Mouse (Mus musculus) hindbrain, embryonic 11.5 days (tissue): ENCODE results near the gene AC124502.3. TPM values are rescaled to one million over a fixed set of nuclear protein-coding genes. Genes with fewer than 3 reads are reported as not detected.
"Not testable (repeated sequence)": the region's sequence is repeated elsewhere in the genome, so short reads cannot be mapped to it uniquely, and the experiment has no call there.

Experiments used
- ATAC-seq: fragments of 200-750 bp; cut with Nextera tagmentation; 2 replicates; pipeline ENCODE4 v1.8.0; 2017; ENCODE audit warnings: mild to moderate bottlenecking, moderate TSS enrichment, moderate library complexity; ENCODE audit not compliant: low FRiP score
- DNase-seq: peaks from one replicate; pipeline ENCODE4 v3.0.0-alpha.2; 2015; ENCODE audit warnings: low spot score
- H3K27ac ChIP-seq: fragments of 300-500 bp; sonication (generic); 2 replicates; pipeline ENCODE4 v1.5.1; 2014; ENCODE audit warnings: mild to moderate bottlenecking, low read depth, low read length
- H3K27me3 ChIP-seq: fragments of 300-500 bp; sonication (generic); 2 replicates; pipeline ENCODE4 v1.6.1; 2014; ENCODE audit warnings: mild to moderate bottlenecking, low read length, moderate library complexity, mixed read lengths; ENCODE audit not compliant: control insufficient read depth, insufficient read depth
- H3K36me3 ChIP-seq: fragments of 300-500 bp; sonication (generic); 2 replicates; pipeline ENCODE4 v1.6.1; 2014; ENCODE audit warnings: mild to moderate bottlenecking, low read length, moderate library complexity, mixed read lengths; ENCODE audit not compliant: control insufficient read depth, insufficient read depth
- H3K4me1 ChIP-seq: fragments of 300-500 bp; sonication (generic); replicated peaks from 2 replicates; pipeline ENCODE4 v1.6.1; 2014; ENCODE audit warnings: low read length, mixed read lengths; ENCODE audit not compliant: control insufficient read depth, insufficient read depth
- H3K4me2 ChIP-seq: fragments of 300-500 bp; sonication (generic); replicated peaks from 2 replicates; pipeline ENCODE4 v1.6.1; 2014; ENCODE audit warnings: mild to moderate bottlenecking, low read depth, low read length
- H3K4me3 ChIP-seq: fragments of 300-500 bp; sonication (generic); 2 replicates; pipeline ENCODE4 v1.5.1; 2014; ENCODE audit warnings: low read depth, low read length
- H3K9ac ChIP-seq: fragments of 300-500 bp; sonication (generic); 2 replicates; pipeline ENCODE4 v1.6.1; 2014; ENCODE audit warnings: low read depth, low read length
- H3K9me3 ChIP-seq: fragments of 300-500 bp; sonication (generic); 2 replicates; pipeline ENCODE4 v1.6.1; 2016; ENCODE audit warnings: low read length; ENCODE audit not compliant: control insufficient read depth
- WGBS: fragments of 180-500 bp; shearing (Covaris S2); extraction: QIAGEN DNeasy Blood & Tissue Kit; methylation state at CpG from one replicate; pipeline ENCODE4 v1.1.7; 2014; 5-methylcytosine and 5-hydroxymethylcytosine counted together
- polyA plus RNA-seq: library from polyadenylated mRNA; unstranded; fragments of >200 nt; fragmentation: Nextera tagmentation; extraction: Ambion mirVana; gene quantifications from 2 replicates; pipeline ENCODE4 v1.2.1, GENCODE M21; 2014

The AC124502.3 gene
- polyA plus RNA-seq, 1 experiment from 2014 or later, result 2.3 TPM

DNA sequence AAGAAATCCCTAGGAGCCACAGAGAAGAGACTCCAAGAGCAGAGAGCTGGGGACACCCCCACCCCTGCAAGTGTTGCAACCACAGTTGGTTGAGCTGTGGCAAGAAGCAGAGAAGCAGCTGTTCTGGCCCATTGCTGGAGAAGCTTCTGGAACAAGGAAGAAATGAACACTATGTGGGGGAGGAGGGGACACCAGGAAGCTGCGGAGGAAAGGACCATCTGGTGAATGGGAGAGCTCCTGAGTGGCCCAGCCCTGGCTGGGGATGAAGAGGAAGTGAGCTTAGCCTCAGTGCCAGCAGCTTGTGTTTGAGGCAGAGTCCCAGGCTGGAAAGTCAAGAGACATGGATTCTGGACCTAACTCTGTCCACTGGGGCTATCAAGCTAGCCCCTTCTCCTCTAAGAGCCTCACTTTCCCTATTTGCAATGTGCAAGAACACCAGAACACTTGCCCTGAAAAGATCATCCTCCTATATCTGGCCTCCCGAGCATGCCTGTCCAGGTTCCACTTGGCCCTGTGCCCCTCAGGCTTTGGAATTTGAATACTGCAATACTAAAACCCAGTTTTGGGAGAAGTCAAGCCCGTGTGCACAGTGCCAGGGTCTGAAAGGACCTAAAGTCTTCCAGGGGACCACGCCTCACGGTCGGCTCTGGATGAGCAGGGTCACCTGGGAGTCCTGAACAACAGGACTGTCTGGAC, 39.1 kb upstream of the AC124502.3 start:
- Histone ChIP-seq H3K4me3 (no peak overlapping the region), H3K4me1 (0 out of 2 replicates have a peak, but pooled peaks cover 3% of the 10 kb centered on the region), H3K9me3 (no peaks in the 10 kb centered on the region), H3K9ac (no peak overlapping the region), H3K27ac (no peak overlapping the region), H3K36me3 (no peaks in the 10 kb centered on the region), H3K27me3 (peaks cover 2% of the 10 kb centered on the region; the same call in 1 of the 2 replicates), H3K4me2 (no peak overlapping the region)
- no peak for ATAC-seq
- no peak for DNase-seq
- WGBS, result 72% methylated on average over 6 of the region's 6 CpGs

DNA sequence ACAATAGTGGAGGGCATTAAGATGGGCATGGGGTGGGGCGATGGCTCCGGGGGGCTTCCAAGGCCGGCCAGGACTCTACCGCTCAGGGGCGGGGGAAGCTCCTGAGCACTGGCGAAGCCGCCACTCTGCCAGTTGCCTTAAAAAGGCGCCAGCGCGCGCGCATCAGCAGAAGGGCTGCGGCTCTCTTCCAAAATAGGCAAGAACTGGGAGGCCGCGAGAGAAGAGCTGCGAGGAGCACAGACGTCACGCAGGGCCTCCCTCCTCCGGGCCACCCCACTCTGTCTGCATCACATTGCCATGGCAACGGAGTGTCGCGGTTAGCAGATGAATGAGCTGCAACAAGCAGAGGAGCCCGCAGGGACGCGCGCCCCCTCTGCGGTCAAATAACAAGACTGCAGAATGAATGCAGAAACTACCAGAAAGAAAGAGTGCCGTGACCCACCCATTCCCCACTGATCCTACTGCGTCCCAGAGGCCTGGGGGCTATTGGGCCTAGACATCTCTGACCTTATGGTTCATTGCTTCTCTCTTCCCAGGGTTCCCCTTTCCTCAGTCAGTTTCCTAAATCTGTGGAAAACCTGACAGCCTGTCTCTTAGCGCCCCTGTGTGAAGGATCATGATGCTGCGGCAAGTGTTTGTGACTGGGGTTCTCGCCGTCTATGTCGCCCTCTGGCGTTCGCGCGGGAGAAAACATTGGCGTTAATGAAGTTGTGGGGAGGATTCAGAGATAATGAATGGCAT, 36.9 kb upstream of the AC124502.3 start:
- ATAC-seq (peak; percentile 98), DNase-seq (peak; percentile 91)
- H3K4me2 ChIP-seq, result peak overlapping the region; percentile 58
- H3K27ac ChIP-seq, result peak overlapping the region; percentile 66
- no peaks in the 10 kb centered on the region for H3K9me3 ChIP-seq
- 0 out of 2 replicates have a peak, but pooled peaks cover 3% of the 10 kb centered on the region for H3K4me1 ChIP-seq
- H3K36me3 ChIP-seq, result no peaks in the 10 kb centered on the region
- under 1% methylated on average over 39 of the region's 39 CpGs for WGBS
- H3K4me3 ChIP-seq, result peak overlapping the region; percentile 25
- peaks cover 2% of the 10 kb centered on the region; the same call in 1 of the 2 replicates for H3K27me3 ChIP-seq
- peak overlapping the region; percentile 32 for H3K9ac ChIP-seq

DNA sequence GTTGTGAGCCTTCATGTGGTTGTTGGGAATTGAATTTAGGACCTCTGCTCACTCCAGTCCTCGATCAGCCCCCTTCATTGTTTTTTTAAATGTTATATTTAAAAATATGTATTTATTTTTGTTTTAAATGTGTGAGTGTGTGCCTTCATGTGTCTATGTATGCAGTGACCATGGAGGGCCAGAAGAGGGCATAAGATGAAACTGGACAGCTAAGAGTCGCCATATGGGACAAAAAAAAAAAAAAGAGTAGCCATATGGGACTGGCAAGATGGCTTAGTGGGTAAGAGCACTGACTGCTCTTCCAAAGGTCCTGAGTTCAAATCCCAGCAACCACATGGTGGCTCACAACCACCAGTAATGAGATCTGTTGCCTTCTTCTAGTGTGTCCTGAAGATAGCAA, 35.0 kb upstream of the AC124502.3 start:
- H3K27ac ChIP-seq, ATAC-seq, H3K4me2 ChIP-seq, H3K27me3 ChIP-seq, H3K36me3 ChIP-seq, DNase-seq, H3K9me3 ChIP-seq, H3K4me1 ChIP-seq, H3K4me3 ChIP-seq, H3K9ac ChIP-seq: not testable (repeated sequence)
- WGBS, result 59% methylated on average over 2 of the region's 2 CpGs

DNA sequence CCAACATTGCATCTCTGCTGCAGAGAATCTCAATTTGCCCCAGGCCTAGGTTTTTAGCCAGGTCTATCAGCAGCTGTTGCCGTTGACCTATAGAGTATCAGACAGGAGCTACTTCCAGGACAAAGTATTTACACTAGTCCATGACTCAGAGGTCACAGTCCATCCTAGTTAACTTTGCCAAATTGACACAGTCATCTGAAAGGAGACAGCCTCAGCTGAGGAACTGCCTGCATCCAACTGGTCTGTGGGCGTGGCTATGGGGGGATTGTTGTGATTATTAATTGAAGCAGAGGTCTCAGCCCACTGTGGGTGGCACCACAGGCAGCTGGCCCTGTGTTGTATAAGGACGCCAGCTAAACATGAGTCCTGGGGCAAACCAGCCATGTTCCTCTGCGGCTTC, 33.8 kb upstream of the AC124502.3 start:
- 0 out of 2 replicates have a peak, but pooled peaks cover under 1% of the 10 kb centered on the region for H3K27me3 ChIP-seq
- 80% methylated on average over 4 of the region's 4 CpGs for WGBS
- DNase-seq (no peak), ATAC-seq (no peak)
- H3K4me1 ChIP-seq, result 0 out of 2 replicates have a peak, but pooled peaks cover 3% of the 10 kb centered on the region
- no peaks in the 10 kb centered on the region for H3K36me3 ChIP-seq
- no peaks in the 10 kb centered on the region for H3K9me3 ChIP-seq
- H3K4me2 ChIP-seq, result no peak overlapping the region
- H3K27ac ChIP-seq, result no peak overlapping the region
- no peak overlapping the region for H3K9ac ChIP-seq
- H3K4me3 ChIP-seq, result no peak overlapping the region

DNA sequence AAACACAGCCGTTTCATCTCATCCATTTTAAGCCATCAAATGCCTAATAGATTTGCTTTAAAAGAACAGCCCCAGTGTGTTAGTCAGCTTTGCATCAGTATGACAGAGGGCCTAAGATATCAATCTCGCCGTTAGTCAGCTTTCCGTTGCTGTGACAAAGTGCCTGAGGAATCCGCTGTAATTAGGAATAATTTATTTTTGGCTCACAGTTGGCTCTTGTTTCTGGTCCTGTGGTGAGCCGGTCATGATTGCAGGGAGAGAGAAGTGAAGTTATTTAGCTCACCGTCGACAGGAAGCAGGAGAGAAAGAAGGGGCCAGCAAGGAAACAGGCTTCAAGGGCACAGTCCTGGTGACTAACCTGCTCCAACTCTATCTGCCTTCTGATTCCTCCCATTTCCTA, 25.6 kb upstream of the AC124502.3 start:
- no peaks in the 10 kb centered on the region for H3K4me1 ChIP-seq
- no peaks in the 10 kb centered on the region for H3K27me3 ChIP-seq
- no peak overlapping the region for H3K9ac ChIP-seq
- no peak for DNase-seq
- no peak overlapping the region for H3K4me3 ChIP-seq
- H3K4me2 ChIP-seq, result no peak overlapping the region
- 81% methylated on average over 8 of the region's 8 CpGs for WGBS
- H3K9me3 ChIP-seq, result no peaks in the 10 kb centered on the region
- no peak for ATAC-seq
- no peak overlapping the region for H3K27ac ChIP-seq
- H3K36me3 ChIP-seq, result no peaks in the 10 kb centered on the region

DNA sequence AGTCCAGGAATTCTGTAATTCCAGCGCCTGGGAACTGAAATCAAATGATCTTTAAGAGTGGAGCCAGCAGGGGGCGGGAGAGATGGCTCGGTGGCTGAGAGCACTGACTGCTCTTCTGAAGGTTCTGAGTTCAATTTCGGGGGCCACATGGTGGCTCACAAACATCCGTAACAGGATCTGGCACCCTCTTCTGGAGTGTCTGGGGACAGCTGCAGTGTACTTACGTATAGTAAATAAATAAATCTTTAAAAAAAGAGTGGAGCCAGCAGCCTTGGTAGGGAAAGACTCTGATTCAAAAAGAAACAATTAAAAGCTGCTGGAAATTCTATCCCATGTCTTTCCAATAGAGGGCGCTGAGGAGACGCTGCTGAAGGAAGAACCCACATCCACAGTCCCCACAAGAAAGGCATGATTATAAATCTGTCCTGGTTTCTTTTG, 23.7 kb upstream of the AC124502.3 start:
- no peaks in the 10 kb centered on the region for H3K27me3 ChIP-seq
- H3K4me3 ChIP-seq, result no peak overlapping the region
- H3K9ac ChIP-seq, result no peak overlapping the region
- no peaks in the 10 kb centered on the region for H3K36me3 ChIP-seq
- H3K9me3 ChIP-seq, result no peaks in the 10 kb centered on the region
- DNase-seq (peak; percentile 58), ATAC-seq (no peak)
- WGBS, result 21% methylated on average over 8 of the region's 8 CpGs
- no peaks in the 10 kb centered on the region for H3K4me1 ChIP-seq
- no peak overlapping the region for H3K4me2 ChIP-seq
- no peak overlapping the region for H3K27ac ChIP-seq

DNA sequence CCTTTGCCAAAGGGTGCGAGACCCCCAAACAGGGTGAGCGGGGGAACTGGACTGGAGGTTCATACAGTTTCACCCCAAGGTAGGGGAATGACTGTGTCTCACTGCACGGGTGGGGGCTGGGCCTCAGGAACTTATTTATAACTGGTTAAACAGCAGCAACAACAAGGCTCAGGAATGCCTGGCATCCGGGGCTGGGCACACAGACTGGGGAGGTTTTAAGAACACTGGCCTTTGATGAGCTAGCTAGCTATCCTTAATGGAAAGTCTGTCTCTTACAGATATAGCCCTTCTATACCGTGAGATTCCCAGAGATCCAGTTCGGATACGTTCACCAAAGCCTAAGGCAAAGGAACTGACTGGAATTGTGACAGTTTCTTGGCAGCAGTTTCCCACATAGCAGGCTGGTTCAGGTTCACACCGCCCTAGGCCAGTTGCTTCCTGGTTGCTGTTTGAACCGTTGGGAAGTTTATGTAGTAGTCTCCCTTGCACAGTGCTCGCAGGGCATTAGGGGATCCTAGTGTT, 22.4 kb upstream of the AC124502.3 start:
- Histone ChIP-seq H3K36me3 (no peaks in the 10 kb centered on the region), H3K27ac (no peak overlapping the region), H3K4me1 (no peaks in the 10 kb centered on the region), H3K4me2 (no peak overlapping the region), H3K4me3 (no peak overlapping the region), H3K9ac (no peak overlapping the region), H3K9me3 (no peaks in the 10 kb centered on the region), H3K27me3 (no peaks in the 10 kb centered on the region)
- WGBS, result 45% methylated on average over 10 of the region's 10 CpGs
- no peak for ATAC-seq
- DNase-seq, result peak; percentile 27

DNA sequence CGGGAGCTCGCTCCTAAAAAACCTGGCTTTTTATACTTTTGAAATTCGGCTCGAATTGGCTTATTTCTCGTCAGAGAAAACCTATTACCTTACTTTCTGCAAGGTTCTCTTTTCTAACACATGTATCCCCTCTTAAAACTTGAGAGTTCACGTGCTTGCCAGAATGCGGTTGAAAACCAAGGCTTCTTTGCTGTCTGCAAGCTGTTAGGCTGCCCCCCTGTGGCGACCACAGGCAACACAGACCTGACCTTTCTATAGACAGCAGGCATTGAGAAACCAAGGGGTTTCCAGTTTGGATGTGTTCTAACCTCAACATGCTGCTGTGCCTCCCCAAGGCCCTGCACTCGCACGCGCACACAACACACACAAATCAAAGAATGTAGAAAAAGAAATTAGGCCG, 21.9 kb upstream of the AC124502.3 start:
- no peak overlapping the region for H3K4me2 ChIP-seq
- DNase-seq (peak; percentile 84), ATAC-seq (no peak)
- H3K4me1 ChIP-seq, result no peaks in the 10 kb centered on the region
- no peak overlapping the region for H3K27ac ChIP-seq
- H3K36me3 ChIP-seq, result no peaks in the 10 kb centered on the region
- no peak overlapping the region for H3K4me3 ChIP-seq
- no peaks in the 10 kb centered on the region for H3K27me3 ChIP-seq
- 21% methylated on average over 12 of the region's 12 CpGs for WGBS
- H3K9ac ChIP-seq, result no peak overlapping the region
- H3K9me3 ChIP-seq, result no peaks in the 10 kb centered on the region
